Mouse (Mus musculus): ENCODE results near the gene Nmd3.

Nmd3 gene

DNA sequence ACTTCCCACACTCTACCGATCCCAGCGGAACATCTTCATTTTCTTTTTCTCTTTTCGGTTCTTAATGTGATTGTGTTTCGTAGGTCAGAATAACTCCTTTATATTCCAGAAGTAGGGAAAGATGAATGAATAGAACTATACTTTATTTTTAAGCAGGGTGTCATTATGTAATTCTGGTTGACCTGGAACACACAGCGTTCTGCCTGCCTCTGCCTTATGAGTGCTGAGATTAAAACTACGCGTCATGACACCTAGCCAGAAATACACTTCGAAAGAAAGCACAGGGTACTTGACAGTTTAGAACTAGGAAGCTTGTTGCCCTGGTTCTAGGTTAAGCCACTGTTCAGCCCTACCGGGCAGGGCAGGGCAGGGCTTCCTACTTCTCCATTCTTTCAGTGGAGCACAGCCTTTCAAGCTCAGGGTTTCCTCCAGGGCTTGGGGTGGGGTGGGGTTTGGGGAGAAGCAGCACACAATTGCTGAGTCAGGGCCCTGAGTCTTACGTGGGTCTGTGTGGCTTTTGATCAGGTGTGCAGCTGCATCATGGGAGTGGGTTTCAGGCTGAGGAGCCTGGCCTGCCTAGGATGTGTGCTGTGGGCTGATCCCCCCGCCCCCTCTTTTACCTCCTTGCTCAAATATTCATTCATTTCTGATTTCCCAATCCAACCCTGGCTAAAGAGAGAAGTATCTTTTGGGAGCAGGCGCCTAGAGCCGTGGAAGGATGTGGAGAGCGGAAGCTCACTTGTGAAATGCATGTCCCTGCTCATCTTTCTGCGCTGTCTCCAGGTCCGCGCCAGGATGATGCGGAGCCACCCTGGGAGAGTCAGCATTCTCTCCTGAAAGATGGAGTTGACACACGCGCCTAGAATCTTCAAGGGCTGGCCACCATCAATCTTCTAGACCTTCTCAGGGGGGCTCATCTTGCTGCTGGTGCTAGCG, 42.1 kb downstream of the Nmd3 start:
- no peak for DNase-seq (ENCODE audit: low spot score in 2 of 2)

DNA sequence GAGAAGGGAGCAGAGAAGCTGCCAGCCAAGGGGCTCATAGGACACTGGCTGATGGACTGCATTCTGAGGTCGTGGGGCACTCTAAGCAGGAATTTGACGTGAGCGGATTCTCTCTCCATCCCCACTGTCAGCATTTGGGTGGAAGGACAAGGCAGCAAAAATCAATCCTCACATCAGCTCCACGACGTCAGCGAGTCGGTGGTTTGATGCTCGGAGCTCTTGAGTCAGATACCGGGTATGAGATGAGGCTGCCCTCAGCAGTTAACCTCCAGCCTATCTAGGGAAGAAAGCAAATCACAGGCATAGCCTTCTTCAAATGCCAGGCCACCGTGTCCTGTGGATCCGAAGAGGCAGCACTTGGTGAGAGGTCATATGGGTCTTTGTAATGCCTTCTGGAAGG, 43.4 kb downstream of the Nmd3 start:
- no peak for DNase-seq (ENCODE audit: low spot score in 2 of 2)

DNA sequence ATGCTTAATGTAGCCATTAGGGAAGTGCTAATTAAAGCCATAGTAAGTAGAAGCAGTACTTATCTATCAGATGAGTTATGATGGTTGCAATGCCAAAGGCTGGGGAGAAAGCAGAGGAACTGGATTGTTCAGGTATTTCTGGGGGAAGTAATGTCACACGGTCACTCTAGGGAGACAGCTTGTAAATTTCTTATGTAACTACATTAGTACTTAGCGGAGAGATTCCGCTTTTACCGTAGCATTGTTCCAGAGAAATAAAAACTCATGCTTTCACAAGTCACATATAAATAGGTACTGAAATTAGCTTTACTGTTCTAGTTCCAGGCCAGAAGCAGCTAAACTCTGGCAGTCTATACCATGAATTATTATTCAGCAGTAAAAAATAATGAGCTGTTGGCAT, 47.4 kb downstream of the Nmd3 start:
- no peak for DNase-seq (ENCODE audit: low spot score in 2 of 2)

DNA sequence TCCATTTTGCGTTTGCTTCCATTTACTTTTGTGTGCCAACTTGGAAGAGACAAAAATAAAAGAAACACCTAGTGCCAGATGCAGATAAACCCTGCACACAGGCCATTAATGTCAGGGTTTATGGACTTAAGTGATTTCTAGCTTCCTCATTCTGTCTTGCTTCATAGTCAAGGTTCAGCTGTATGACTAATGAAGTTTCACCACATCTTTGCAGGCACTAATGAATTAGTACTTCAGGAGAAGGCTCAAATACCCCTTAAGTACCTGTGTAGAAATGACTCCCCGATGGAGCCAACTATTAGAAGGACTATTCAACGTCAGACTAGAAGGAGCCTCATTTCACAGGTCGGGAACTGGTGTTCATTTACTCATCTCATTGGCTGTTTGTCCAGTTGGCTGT, 51.6 kb downstream of the Nmd3 start:
- no peak for DNase-seq (ENCODE audit: low spot score in 2 of 2)

DNA sequence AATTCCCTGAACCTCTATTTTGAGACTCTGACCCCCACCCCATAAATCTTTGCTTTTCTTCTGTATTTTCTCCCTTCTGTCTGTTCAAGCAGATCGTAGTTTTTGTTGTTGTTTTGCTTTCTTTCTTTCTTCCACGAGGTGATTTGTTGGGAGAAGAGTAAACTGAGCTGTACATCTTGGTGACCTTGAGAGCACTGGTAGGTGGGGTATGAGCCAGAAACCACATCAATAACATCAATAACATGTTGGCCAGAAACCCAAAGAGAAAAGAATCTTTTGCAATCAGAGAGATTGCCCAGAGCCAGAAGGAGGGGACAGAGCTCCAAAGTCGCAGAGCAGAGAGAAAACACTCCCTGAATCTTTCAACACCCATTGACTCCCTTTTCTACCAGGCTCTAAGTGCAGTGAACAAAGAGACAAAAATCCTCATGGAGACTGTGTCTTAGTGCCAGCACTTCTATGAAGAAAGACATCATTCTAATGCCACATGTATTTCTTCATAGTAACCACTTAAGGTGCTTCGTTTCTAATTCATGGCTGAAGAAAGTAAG, 57.5 kb downstream of the Nmd3 start:
- no peak for DNase-seq (ENCODE audit: low spot score in 2 of 2)

DNA sequence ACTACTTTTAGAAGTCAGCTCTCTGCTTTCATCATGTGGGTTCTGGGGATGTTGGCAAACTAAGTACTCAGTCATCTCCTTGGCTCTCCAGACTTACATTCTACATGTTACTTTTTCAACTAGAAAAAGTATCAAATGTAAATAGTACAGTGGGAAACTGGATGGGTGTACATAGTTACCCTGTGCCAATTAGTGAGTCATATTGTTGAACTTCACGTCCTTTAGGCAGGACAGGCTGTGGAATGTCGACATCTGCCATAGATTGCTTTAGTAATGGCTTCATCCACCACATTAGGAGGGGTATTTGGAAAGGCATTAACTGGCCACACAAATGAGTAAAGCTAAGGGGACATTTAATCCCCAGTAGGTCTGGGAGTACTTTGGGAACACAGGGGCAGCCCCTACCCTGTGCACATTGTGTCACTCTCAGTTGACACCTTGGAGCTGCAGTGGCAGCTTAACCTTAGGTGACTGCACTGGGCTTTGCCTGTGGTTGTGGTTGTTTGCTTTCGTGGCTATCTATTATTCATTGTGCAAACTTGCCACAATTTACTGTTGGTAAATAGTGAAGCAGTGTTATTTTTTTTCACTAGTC, 71.1 kb downstream of the Nmd3 start:
- peak in 1 of 2 experiments; percentile 44 for DNase-seq (ENCODE audit: low spot score in 2 of 2)

DNA sequence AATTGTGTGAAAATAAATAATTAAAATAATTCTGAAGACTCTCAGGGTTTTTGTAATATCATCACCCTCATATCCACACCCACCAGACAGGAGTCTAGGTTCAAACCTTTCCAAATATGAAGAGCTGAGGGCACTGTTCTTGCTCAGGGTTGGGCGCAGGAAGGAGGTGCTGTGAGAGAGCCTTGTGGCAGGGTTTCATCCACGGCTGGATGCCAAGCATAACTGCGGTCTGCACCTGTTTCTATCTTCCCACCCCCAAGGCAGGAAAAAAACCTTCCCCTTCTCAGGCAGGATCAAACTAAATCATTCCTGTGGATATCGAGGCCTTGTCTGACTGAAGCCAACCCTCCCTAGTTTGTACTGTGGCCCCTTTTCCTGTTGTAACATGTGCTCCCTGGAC, 75.7 kb downstream of the Nmd3 start:
- DNase-seq (ENCODE audit: low spot score in 2 of 2) = no peak

DNA sequence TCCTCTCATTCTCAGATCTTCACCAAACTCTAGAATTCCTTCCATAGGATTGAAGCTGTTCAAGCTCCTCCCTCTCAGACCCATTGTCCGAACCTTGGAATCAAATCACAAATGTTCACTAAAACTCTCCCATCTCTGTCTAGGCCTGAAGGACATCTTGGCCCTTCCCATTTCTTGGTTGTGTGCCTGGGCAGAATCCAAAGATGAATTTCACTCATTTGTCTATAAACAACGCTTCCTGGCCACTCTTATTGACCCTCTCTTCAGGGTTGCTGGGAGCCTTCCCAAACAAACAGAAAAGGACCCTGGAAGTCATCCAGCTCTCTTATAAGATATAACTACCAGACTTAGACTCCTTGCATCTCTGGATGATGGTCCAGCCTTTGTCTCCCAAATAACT, 76.2 kb downstream of the Nmd3 start:
- DNase-seq (ENCODE audit: low spot score in 2 of 2) = no peak

DNA sequence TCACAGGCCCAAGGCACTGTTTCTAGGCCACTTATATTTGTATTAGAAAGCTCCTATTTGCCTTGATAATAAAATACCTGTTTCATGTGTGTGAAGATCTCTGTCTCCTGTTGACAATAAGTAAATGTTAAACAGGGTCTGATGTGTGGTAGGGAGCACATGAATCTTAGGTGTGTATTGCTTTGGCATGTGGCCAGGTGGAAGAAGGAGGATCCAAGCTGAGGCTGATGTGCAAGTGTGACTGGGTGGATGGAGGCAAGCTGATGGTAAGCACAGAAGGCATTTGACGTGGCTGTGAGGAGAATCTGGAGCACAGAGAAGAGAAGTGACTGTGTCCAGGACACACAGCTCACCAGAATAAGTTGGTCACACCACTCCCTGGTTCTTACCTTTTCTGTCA, 77.3 kb downstream of the Nmd3 start:
- no peak for DNase-seq (ENCODE audit: low spot score in 2 of 2)

DNA sequence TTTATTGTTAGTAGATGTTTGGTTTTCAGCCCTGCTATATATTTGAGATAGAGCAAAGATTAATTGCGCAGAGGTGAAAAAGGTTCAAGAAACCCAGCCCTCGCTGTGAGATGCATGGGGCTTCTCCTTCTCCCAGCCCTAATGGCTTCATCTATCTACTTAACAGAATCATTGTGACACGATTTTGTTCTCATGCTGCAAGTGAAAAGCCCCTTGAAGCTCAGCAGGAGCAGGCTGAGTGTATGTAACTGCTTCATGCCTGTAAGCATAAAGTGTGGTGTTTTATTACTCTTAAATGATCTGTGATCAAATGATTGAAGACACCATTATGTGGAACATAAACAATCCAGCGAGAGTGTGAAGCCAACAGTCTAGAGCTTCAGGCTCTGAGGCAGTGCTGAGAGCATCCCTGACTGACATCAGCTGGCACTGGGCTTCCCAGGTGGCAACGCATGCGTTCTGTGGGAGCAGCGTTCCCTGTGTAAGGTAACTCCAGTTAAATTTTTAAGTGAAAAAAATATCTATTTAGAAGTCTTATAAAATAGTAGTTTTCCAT, 79.1 kb downstream of the Nmd3 start:
- DNase-seq (ENCODE audit: low spot score in 2 of 2) = no peak

DNA sequence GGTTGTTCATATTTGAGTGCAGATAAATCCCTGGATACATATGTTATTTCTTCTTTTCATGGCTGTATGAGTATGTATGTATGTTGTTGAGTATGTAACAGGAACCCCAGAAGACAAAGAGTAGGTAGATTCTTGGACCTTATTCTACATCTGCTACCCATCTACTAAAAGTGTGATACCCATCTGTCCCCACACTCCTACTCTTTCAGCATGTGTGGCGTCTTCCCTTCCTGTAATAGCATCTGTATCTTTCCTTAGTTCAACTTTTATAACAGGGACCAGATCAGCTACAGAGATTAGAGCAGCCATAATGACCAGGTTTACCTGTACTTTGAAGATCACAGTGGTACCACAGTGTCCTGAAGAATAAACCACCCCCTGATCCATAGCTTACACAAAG, 81.4 kb downstream of the Nmd3 start:
- DNase-seq (ENCODE audit: low spot score in 2 of 2) = no peak
